Mouse (Mus musculus) heart, adult 11 months (tissue): ENCODE data around the gene Ppm1m.
"Not testable (repeated sequence)": the region's sequence is repeated elsewhere in the genome, so short reads cannot be mapped to it uniquely, and the experiment has no call there.

Experiments used
- DNase-seq: peaks from one replicate; pipeline ENCODE4 v3.0.0; 2022

The Ppm1m gene

GRCm38 (mm10) chr9:106191355-106191754, 8.2 kb downstream of the Ppm1m start:
- DNase-seq, result no peak

DNA sequence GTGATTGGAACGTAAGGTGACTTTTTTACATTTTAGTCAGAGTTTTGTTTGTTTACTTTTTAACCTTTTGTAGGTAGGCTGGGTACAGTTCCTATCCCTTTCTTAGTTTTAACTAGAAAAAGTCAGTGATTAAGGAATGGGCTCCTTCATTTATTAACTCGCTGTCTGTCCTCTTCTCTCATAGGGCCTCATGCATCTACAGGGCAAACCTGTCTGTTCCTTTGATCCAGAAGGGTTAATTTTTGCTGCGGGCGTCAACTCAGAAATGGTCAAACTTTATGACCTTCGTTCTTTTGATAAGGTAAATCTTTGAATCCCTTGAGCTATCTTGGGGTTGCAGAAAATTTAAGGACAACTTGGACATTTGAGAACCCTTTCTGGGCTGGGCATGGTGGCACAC, 15.6 kb downstream of the Ppm1m start:
- peak; percentile 78 for DNase-seq

DNA sequence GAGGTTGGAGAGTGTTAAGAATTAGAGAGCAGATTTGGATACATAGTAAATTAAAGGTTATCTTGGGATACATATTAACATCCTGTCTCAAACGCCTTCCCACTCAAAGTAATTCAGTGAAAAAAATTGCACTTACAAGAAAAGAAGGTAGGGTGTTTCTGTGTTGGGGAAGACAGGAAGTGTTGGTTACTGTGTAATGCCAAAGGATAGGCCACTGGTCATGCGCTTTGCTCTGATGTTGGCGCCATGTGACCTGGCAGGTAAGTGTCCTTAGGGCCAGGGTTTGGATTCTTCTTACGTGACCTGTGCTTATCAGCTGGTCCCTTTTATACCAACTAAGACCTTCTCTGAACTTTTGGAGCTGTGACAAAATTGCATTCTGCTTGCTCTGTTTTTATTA, 17.4 kb downstream of the Ppm1m start:
- peak; percentile 70 for DNase-seq

DNA sequence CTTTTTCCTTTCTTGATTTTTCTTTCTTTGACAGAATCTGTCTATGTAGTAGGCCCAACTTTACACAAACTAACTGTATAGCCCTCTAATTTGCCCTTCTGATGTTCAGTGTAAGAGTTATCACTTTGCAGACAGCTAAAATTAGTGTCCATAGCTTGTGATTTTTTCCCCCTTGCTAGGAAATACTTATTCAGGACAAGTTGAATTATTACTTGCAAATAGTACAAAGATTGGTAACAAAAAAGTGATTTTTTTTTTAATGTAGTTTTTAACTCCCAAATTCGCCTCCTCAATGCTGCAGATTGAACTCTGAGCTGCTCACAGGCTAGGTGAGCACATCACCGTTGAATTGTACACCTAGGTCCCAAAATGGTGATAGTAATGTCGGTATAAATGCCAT, 19.6 kb downstream of the Ppm1m start:
- no peak for DNase-seq

DNA sequence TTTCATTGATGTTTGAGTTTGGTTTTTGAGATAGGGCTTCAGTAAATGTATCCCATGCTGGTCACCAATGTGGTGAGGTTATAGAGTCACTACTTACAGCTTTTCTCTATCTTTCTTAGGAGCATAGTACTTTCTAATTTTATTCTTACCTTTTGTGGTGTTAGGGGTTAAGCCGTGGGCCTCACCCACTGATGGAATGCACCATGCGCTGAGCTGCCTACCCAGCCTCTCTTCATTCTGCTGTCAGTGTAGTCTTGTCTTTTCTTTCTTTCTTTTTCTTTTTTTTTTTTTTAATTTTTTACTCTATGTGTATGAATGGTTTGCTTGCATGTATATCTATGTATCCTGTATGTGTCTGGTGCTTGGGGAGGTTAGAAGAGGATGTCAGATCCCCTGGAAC, 20.1 kb downstream of the Ppm1m start:
- DNase-seq, result peak; percentile 39

- peak; percentile 55 for DNase-seq
Observed at GRCm38 (mm10) chr9:106177799-106178198, 21.7 kb downstream of the Ppm1m start.

- no peak for DNase-seq
Observed at GRCm38 (mm10) chr9:106176769-106177168, 22.8 kb downstream of the Ppm1m start.

DNA sequence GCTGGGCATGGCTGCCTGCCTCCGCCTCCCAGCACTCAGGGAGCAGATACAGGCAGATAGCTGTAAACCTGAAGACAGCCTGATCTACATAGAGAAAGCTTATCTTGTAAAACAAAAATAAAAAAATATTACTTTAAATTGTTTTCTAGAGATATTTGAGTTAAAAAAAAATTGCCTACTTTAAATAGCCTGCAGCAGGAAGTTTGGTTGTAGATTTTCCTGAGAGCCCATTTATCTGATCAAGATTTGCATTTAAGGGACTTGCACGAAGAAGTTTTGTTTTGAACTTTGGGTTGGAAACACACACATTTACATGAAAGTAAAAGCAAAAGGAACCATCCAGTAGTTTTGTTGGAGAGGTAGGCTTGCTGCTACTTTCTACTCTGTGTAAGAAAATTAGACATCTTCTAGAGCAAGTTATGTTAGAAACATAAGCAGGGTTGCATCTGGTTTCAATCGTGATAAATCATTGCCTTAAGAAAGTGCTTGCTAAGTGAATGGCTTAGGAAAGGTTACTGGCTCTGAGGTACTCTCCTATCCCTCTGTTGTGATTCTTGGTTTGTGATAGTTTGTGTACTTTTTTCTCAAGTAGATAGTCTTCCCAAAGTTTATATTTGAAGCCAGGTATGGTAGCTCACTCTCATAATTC, 23.9 kb downstream of the Ppm1m start:
- DNase-seq, result no peak

DNA sequence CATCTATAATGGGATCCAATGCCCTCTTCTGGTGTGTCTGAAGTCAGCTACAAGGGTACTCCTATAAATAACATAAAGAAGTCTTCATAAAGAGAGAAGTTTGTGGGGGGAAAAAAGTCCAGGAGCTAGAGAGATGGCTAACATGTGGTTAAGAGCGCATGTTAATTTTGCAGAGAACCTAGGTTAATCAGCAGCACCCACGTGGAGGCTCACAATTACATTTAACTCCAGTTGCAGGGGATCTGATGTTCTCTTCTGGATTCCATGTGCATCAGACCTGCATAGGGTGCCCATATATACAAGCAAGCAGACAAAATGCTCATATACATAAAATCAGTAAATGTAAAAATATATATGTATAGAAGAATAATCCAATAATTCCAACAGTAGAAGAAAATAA, 26.2 kb downstream of the Ppm1m start:
- DNase-seq, result no peak

- peak; percentile 84 for DNase-seq
Observed at GRCm38 (mm10) chr9:106172527-106172926, 27.0 kb downstream of the Ppm1m start.

DNA sequence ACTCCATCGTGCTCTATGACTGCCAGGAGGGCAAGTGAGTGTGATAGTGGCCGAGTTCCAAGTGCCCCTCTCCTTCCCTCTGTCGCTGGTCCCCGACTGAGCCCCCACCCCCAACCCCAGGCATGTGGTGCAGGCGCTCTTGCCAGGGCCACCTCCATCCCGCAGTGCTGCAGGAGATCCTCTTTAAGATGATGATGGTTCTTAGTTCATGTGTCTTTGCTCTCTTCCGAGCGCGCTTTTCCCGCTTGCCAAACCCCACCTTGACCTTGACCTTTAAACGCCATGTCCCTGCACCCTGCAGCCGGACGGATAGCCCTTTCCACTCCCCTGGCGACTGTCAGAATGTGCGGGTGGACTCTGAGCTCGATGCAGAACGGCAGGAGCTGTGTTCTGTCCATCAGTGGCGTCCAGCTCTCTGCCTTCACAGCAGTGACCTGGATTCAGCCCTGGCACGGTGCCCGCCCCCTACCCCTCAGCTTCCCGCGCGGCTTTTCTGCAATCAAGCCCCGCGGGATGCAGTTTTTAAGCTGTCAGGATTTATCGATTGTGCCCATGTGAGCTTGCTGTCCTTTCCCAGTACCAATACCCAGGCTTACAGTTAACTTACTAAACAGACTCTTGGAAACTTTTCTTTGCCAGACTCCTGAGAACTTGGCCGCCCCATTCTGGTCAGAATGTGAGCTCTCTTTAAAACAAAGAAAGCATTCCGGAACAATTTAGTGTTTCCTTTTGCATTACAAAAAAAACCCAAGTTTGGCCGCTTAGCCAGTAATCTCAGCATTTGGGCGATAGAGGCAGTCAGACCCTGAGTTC, 28.0 kb downstream of the Ppm1m start:
- DNase-seq, result peak; percentile 97

GRCm38 (mm10) chr9:106170556-106171345, 28.8 kb downstream of the Ppm1m start, which contains the start of gene Wdr82:
Gene Wdr82 (plus strand): TSS chr9:106170928.
- DNase-seq, result peak; percentile 99

DNA sequence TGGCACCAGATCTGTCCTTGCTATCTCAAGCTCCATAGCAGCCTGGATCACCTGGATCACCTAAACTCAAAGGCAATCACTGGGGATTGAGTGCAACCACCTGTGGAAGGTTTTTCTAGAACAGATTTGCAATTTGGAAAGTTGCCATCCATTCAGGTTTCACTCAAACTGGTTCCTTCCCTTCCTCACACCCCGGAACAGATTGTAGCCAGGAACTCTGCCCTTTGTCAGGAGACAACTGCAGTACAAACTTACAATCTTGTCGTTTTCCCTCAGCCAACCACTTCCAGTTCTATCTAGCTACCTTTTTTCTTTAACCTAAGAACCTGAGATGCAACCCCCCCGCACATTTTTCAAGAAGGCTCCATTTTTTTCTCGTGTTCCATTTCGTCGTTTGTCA, 29.6 kb downstream of the Ppm1m start:
- peak; percentile 90 for DNase-seq

GRCm38 (mm10) chr9:106169006-106169405, 30.5 kb downstream of the Ppm1m start:
- DNase-seq, result not testable (repeated sequence)

- DNase-seq, result no peak
Observed at GRCm38 (mm10) chr9:106167703-106168102, 31.8 kb downstream of the Ppm1m start.

- no peak for DNase-seq
Observed at GRCm38 (mm10) chr9:106167241-106167640, 32.3 kb downstream of the Ppm1m start.

DNA sequence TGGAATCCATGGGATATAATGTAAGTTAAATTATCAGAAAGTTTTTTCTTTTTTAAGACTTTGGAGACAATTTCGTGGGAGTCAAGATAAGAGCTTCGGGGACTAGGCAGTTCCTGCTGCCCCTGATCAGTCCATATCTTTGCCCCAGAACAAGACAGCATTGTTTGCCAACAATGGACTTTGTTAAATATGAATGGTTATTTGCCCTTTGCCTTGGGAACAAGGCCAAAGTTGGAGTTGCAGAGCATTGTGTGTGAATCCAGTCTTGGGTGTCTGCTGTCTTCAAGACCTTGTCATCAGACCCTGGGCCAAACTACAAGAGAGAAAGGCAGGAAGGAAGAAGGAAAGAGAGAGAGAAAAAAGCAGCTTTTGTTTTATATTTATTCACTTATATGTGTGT, 32.8 kb downstream of the Ppm1m start:
- no peak for DNase-seq

- DNase-seq, result no peak
Observed at GRCm38 (mm10) chr9:106160426-106160825, 39.1 kb downstream of the Ppm1m start.

- peak; percentile 99 for DNase-seq
Observed at GRCm38 (mm10) chr9:106159784-106160301, 39.7 kb downstream of the Ppm1m start.

DNA sequence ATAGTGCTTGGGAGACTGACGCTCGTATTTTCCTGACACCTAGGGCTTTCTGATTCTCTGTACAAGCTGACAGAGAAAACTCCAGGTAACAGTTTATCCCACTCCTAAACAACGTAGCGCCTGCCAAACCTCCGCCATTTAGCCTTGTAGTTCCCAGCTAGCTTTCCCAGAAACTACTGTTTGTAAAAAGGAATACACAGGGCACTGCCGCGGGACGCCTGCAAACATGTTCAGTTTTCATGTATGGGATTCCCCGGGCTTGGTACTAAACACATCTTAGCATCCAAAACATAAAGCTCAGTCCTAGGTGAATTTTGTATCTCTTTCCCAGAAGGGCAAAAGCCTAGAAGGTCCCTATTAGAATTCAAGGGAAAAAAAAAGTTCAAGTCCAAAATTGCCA, 40.3 kb downstream of the Ppm1m start:
- no peak for DNase-seq

- DNase-seq, result peak; percentile 75
Observed at GRCm38 (mm10) chr9:106158037-106158491, 41.5 kb downstream of the Ppm1m start, which contains the start of gene Glyctk. Gene Glyctk (minus strand): TSS chr9:106158138.

- peak; percentile 82 for DNase-seq
Observed at GRCm38 (mm10) chr9:106157623-106157925, 42.0 kb downstream of the Ppm1m start.

- DNase-seq, result peak; percentile 91
Observed at GRCm38 (mm10) chr9:106156921-106157622, 42.5 kb downstream of the Ppm1m start.
